8 mouse cellular contexts compared by ENCODE assay signal in genomic region chr17:24163176-24163962, GRCm38 (mm10). TPM values are rescaled to one million over a fixed set of nuclear protein-coding genes. Genes with fewer than 3 reads are reported as not detected.
DNase-seq lines count a peak whose midpoint lies in the region; ATAC-seq and TF ChIP-seq lines count a peak whose summit lies in the region.

Gene Amdhd2 (minus strand): TSS chr17:24163766.

- H3K4me2 ChIP-seq in heart, embryonic 12.5 days: peak within 1 kb of the TSS; percentile 100
- H3K4me2 ChIP-seq in kidney, postnatal 0 days (ENCODE audit: low read length): peak within 1 kb of the TSS; percentile 93
- H3K4me2 ChIP-seq in liver, embryonic 11.5 days: peak within 1 kb of the TSS; percentile 99
- H3K4me2 ChIP-seq in stomach, embryonic 14.5 days (replicated peaks; ENCODE audit: low read depth, low read length): peak within 1 kb of the TSS; percentile 90

- H3K4me3 ChIP-seq in heart, embryonic 12.5 days: peak within 1 kb of the TSS; percentile 95
- H3K4me3 ChIP-seq in kidney, postnatal 0 days (replicated peaks; ENCODE audit: low read depth, low read length): peak within 1 kb of the TSS; percentile 60
- peak within 1 kb of the TSS; percentile 74 for H3K4me3 ChIP-seq in liver, embryonic 11.5 days (ENCODE audit: low read depth, low read length)
- peak within 1 kb of the TSS; percentile 73 for H3K4me3 ChIP-seq in stomach, embryonic 14.5 days (ENCODE audit: low read depth, low read length)

- H3K9ac ChIP-seq in heart, embryonic 12.5 days: peak within 1 kb of the TSS; percentile 90
- H3K9ac ChIP-seq in kidney, postnatal 0 days (ENCODE audit: low read depth, low read length): peak within 1 kb of the TSS; percentile 64
- peak within 1 kb of the TSS; percentile 85 for H3K9ac ChIP-seq in liver, embryonic 11.5 days (ENCODE audit: low read depth, low read length)
- H3K9ac ChIP-seq in stomach, embryonic 14.5 days (replicated peaks; ENCODE audit: low read depth, low read length): peak within 1 kb of the TSS; percentile 73

- WGBS in heart, embryonic 12.5 days: under 1% methylated on average over 47 of the region's 47 CpGs
- WGBS in kidney, postnatal 0 days: under 1% methylated on average over 47 of the region's 47 CpGs
- under 1% methylated on average over 47 of the region's 47 CpGs for WGBS in liver, embryonic 11.5 days
- under 1% methylated on average over 47 of the region's 47 CpGs for WGBS in stomach, embryonic 14.5 days

- peak; percentile 85 for ATAC-seq in erythroid progenitor cell, adult 5-6 weeks (replicated peaks; ENCODE audit: low FRiP score, poor library complexity, severe bottlenecking)
- peak; percentile 94 for ATAC-seq in heart, embryonic 12.5 days (ENCODE audit: insufficient number of reproducible peaks, low FRiP score)
- ATAC-seq in kidney, postnatal 0 days (replicated peaks; ENCODE audit: low FRiP score, low read depth): peak; percentile 89
- ATAC-seq in liver, embryonic 11.5 days (replicated peaks; ENCODE audit: low FRiP score): peak; percentile 87
- ATAC-seq in stomach, embryonic 14.5 days (ENCODE audit: insufficient number of reproducible peaks, insufficient read depth, low FRiP score, low read depth): peak; percentile 87

- no peak for TF ChIP-seq CTCF in kidney, postnatal 0 days (IDR thresholded peaks at IDR 0.05; ENCODE audit: low read depth)

- H3K36me3 ChIP-seq in heart, embryonic 12.5 days: peaks cover 30% of the 10 kb centered on the region
- H3K36me3 ChIP-seq in kidney, postnatal 0 days (ENCODE audit: insufficient read depth, low read length): peaks cover 4% of the 10 kb centered on the region; the same call in 1 of the 2 replicates
- peaks cover 23% of the 10 kb centered on the region; the same call in 1 of the 2 replicates for H3K36me3 ChIP-seq in liver, embryonic 11.5 days (ENCODE audit: control insufficient read depth, insufficient read depth, low read length)
- H3K36me3 ChIP-seq in stomach, embryonic 14.5 days (ENCODE audit: control insufficient read depth, insufficient read depth, low read length): peaks cover 22% of the 10 kb centered on the region; the same call in 1 of the 2 replicates

- H3K27ac ChIP-seq in heart, embryonic 12.5 days (ENCODE audit: poor library complexity, severe bottlenecking): peak within 1 kb of the TSS; percentile 91
- peak within 1 kb of the TSS; percentile 81 for H3K27ac ChIP-seq in kidney, postnatal 0 days
- H3K27ac ChIP-seq in liver, embryonic 11.5 days (ENCODE audit: low read depth, low read length): peak within 1 kb of the TSS; percentile 92
- H3K27ac ChIP-seq in stomach, embryonic 14.5 days (ENCODE audit: low read length): peak within 1 kb of the TSS; percentile 72

- no peaks in the 10 kb centered on the region for H3K9me3 ChIP-seq in heart, embryonic 12.5 days (replicated peaks)
- H3K9me3 ChIP-seq in kidney, postnatal 0 days (replicated peaks; ENCODE audit: low read length): no peaks in the 10 kb centered on the region
- H3K9me3 ChIP-seq in liver, embryonic 11.5 days (ENCODE audit: control insufficient read depth, low read length): no peaks in the 10 kb centered on the region
- no peaks in the 10 kb centered on the region for H3K9me3 ChIP-seq in stomach, embryonic 14.5 days (ENCODE audit: control insufficient read depth, low read depth, low read length)

- peaks cover 38% of the 10 kb centered on the region for H3K4me1 ChIP-seq in heart, embryonic 12.5 days (replicated peaks)
- H3K4me1 ChIP-seq in kidney, postnatal 0 days (replicated peaks; ENCODE audit: insufficient read depth, low read length): peaks cover 6% of the 10 kb centered on the region
- H3K4me1 ChIP-seq in liver, embryonic 11.5 days (replicated peaks; ENCODE audit: control insufficient read depth, insufficient read depth, low read length): peaks cover 18% of the 10 kb centered on the region
- peaks cover 18% of the 10 kb centered on the region for H3K4me1 ChIP-seq in stomach, embryonic 14.5 days (ENCODE audit: control insufficient read depth, insufficient read depth, low read length)

- peak; percentile 97 for DNase-seq in CD4-positive helper T cell, adult 2 months (ENCODE audit: low read depth, low spot score)
- peak; percentile 87 for DNase-seq in brain, embryonic 18.5 days (ENCODE audit: low read depth, low spot score)
- peak; percentile 97 for DNase-seq in kidney, postnatal 0 days (ENCODE audit: low spot score)
- peak; percentile 98 for DNase-seq in liver, embryonic 11.5 days (ENCODE audit: low spot score)
- DNase-seq in naive thymus-derived CD4-positive, alpha-beta T cell, adult 2 months (ENCODE audit: low read depth): peak; percentile 98

- no peaks in the 10 kb centered on the region for H3K27me3 ChIP-seq in heart, embryonic 12.5 days (replicated peaks)
- no peaks in the 10 kb centered on the region for H3K27me3 ChIP-seq in kidney, postnatal 0 days (ENCODE audit: insufficient read depth, low read length)
- H3K27me3 ChIP-seq in liver, embryonic 11.5 days (replicated peaks; ENCODE audit: control insufficient read depth, insufficient read depth, low read length): no peaks in the 10 kb centered on the region
- no peaks in the 10 kb centered on the region for H3K27me3 ChIP-seq in stomach, embryonic 14.5 days (ENCODE audit: control insufficient read depth, insufficient read depth, low read length)

RNA-seq across cellular contexts. Expression of gene Amdhd2, which starts in this region (rescaled TPM):
- 10.5 and 20.5 TPM in 2 replicates for total RNA-seq in erythroid progenitor cell, adult 5-6 weeks (2015; ENCODE audit: low replicate concordance)
- 9.8 and 10.7 TPM in 2 replicates for total RNA-seq in erythroid progenitor cell, adult 5-6 weeks (2017; ENCODE audit: low replicate concordance)
- polyA plus RNA-seq in heart, embryonic 12.5 days (2016; fragmentation: Nextera tagmentation; extraction: Ambion mirVana): 28.1 and 28.8 TPM in 2 replicates
- polyA plus RNA-seq in kidney, postnatal 0 days (2015; fragmentation: Nextera tagmentation; extraction: Ambion mirVana): 47.9 and 52.5 TPM in 2 replicates
- 30.5 and 35.2 TPM in 2 replicates for polyA plus RNA-seq in liver, embryonic 11.5 days (2014; fragmentation: Nextera tagmentation; extraction: Ambion mirVana)
- 28.2 and 29.7 TPM in 2 replicates for polyA plus RNA-seq in stomach, embryonic 14.5 days (2014; fragmentation: Nextera tagmentation; extraction: Ambion mirVana)

Comparison
In these comparisons a context has a peak if more than half of its experiments do, and no peak if none do; other contexts are left out.
1. Peak in every context shown above with its lines: DNase-seq, ATAC-seq, H3K4me3 ChIP-seq and H3K27ac ChIP-seq.